Mouse (Mus musculus) lung, embryonic 15.5 days (tissue): ENCODE results near the gene Eno3. TPM values are rescaled to one million over a fixed set of nuclear protein-coding genes. Genes with fewer than 3 reads are reported as not detected.

ENCODE experiments used
- microRNA-seq: library from miRNA; unstranded; fragments of <30 nt; microRNA quantifications from one replicate; pipeline ENCODE4, GENCODE M21; 2016
- polyA plus RNA-seq: library from polyadenylated mRNA; unstranded; fragments of >200 nt; fragmentation: Nextera tagmentation; extraction: Ambion mirVana; gene quantifications from 2 replicates; pipeline ENCODE4 v1.2.1, GENCODE M21; 2015

The Eno3 gene
- polyA plus RNA-seq, 1 experiment from 2014 or later: 33.3 TPM

Small RNA genes within 50 kb of the gene (microRNA-seq; reads per million reads assigned to microRNA genes)
- gene Mir6925: not detected

Other genes starting within 250 kb of the Eno3 start
- gene Pelp1, start 247.2 kb upstream of the Eno3 start, polyA plus RNA-seq: 38.1 and 38.2 TPM in 2 replicates
- gene Arrb2, start 224.6 kb upstream of the Eno3 start, polyA plus RNA-seq: 15.3 and 19.3 TPM in 2 replicates
- gene Med11, start 205.3 kb upstream of the Eno3 start, polyA plus RNA-seq: 40.5 and 43.1 TPM in 2 replicates
- 0.45 and 0.73 TPM in 2 replicates for gene Zmynd15, start 197.8 kb upstream of the Eno3 start, polyA plus RNA-seq
- gene Cxcl16, start 197.2 kb upstream of the Eno3 start, polyA plus RNA-seq: 6.3 and 7.3 TPM in 2 replicates
- gene Tm4sf5, start 152.0 kb upstream of the Eno3 start, polyA plus RNA-seq: 1.2 and 1.8 TPM in 2 replicates
- 1.0 and 1.2 TPM in 2 replicates for gene Vmo1, start 142.6 kb upstream of the Eno3 start, polyA plus RNA-seq
- gene Gltpd2, start 138.0 kb upstream of the Eno3 start, polyA plus RNA-seq: 0.62 and 0.86 TPM in 2 replicates
- gene Psmb6, start 131.8 kb upstream of the Eno3 start, polyA plus RNA-seq: 771 and 802 TPM in 2 replicates
- not detected in 2 replicates for gene Gm40193, start 124.3 kb upstream of the Eno3 start, polyA plus RNA-seq
- 8.6 and 8.9 TPM in 2 replicates for gene Pld2, start 117.1 kb upstream of the Eno3 start, polyA plus RNA-seq
- 8.6 and 10.8 TPM in 2 replicates for gene Mink1, start 94.3 kb upstream of the Eno3 start, polyA plus RNA-seq
- gene 4930544D05Rik, start 41.4 kb upstream of the Eno3 start, polyA plus RNA-seq: not detected in 2 replicates
- 0.26 TPM in 1 of 2 replicates, not detected in the other for gene Chrne, start 38.0 kb upstream of the Eno3 start, polyA plus RNA-seq
- 0.37 and 0.38 TPM in 2 replicates for gene Gp1ba, start 18.1 kb upstream of the Eno3 start, polyA plus RNA-seq
- 101 and 119 TPM in 2 replicates for gene Rnf167, start 10.0 kb upstream of the Eno3 start, polyA plus RNA-seq
- gene Slc25a11, start 9.7 kb upstream of the Eno3 start, polyA plus RNA-seq: 150 and 162 TPM in 2 replicates
- gene Pfn1, start 2.6 kb upstream of the Eno3 start, polyA plus RNA-seq: 1,970 and 2,089 TPM in 2 replicates
- 170 TPM in 2 replicates for gene Spag7, start 12.2 kb downstream of the Eno3 start, polyA plus RNA-seq
- 11.8 and 12.8 TPM in 2 replicates for gene Camta2, start 30.9 kb downstream of the Eno3 start, polyA plus RNA-seq
- gene Inca1, start 43.0 kb downstream of the Eno3 start, polyA plus RNA-seq: 1.0 and 1.5 TPM in 2 replicates
- gene Kif1c, start 43.3 kb downstream of the Eno3 start, polyA plus RNA-seq: 4.7 and 4.8 TPM in 2 replicates
- gene Zfp3, start 107.0 kb downstream of the Eno3 start, polyA plus RNA-seq: 4.6 and 5.4 TPM in 2 replicates
- gene Scimp, start 155.4 kb downstream of the Eno3 start, polyA plus RNA-seq: 0.35 and 0.46 TPM in 2 replicates
- gene Rabep1, start 187.6 kb downstream of the Eno3 start, polyA plus RNA-seq: 29.9 and 32.5 TPM in 2 replicates